Mouse (Mus musculus): ENCODE data around the gene Flt4.

DNA sequence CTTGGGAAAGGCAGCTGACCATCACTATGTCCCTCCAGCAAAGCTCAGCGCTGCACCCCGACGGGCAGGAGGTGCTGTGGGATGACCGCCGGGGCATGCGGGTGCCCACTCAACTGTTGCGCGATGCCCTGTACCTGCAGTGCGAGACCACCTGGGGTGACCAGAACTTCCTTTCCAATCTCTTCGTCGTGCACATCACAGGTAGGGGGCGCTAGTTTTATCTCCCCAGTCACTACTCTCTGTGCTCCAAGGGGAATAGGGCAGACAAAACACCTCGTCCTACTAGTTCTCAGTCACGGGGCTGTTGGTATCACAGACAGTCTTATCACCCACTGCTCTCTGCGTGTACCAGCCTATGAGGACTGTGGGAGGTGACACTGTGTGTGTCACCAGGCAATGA is 16.8 kb downstream of the Flt4 start:
- TF ChIP-seq CTCF (IDR thresholded peaks at IDR 0.05; ENCODE audit: low read depth) = no peak
- TF ChIP-seq EP300 (IDR thresholded peaks at IDR 0.05; ENCODE audit: low read depth) = no peak
